Mouse (Mus musculus): Measurements from ENCODE around the gene Zmynd8. TPM values are rescaled to one million over a fixed set of nuclear protein-coding genes. Genes with fewer than 3 reads are reported as not detected.

Gene Zmynd8
- polyA plus RNA-seq (2011; ENCODE audit: insufficient read length, low read depth, missing spikeins), result 65.8 and 66.4 TPM in 2 replicates

DNA sequence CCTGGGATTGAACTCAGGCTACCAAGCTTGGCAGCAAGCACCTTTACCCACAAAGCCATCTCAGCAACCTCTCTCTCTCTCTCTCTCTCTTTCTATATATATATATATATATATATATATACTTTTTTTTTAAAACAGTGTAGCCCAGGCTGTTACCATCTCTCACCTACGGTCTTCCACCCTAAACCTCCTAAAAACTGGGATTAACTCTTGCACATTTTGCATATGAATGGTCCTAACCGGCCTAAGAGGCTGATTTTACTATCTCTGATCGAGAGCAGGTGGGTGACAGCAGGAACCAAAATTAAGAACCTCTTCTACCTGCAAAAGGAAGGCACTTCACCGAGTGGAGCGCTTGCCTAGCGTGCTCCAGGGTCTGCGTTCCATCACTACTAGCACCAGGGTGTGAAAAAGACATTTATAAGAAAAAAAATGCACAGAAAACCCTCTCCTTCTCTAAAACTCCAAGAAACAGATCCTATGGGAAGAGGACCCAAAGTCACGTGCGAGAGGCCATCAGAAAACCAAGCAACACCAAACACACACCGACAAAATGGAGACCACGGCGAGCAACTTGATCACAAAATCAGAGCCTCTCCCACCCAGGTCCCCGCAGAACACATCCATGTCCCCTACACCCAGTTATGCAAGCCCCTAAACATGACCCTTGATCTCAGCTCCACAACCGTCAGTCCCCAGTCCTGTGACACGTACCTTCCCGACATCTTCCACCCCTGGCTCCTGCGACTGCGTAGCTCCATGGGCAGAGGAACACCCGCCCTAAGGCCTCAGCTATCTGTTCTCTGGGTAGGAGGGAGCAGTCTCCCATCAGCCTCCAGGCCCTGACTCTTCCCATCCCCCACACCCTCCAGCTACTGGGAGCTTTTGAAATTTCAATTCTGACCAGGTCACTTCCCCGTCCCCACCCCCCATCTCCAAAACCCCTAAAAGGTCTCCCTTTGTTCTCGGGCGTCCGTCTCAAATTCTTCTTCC is at the start of gene Zmynd8:
Gene Zmynd8, minus strand, starts transcription at position 815 of the 993 bp plus-strand sequence.
- no peak within 1 kb of the TSS for H3K4me3 ChIP-seq (ENCODE audit: insufficient read depth, low read length)
- no peak for TF ChIP-seq POLR2A (IDR thresholded peaks at IDR 0.05; ENCODE audit: low read depth, low read length)
- TF ChIP-seq CTCF (IDR thresholded peaks at IDR 0.05; ENCODE audit: borderline replicate concordance, insufficient read depth, low read length), result no peak
- 0 out of 2 replicates have a peak, but pooled peaks cover 2% of the 10 kb centered on the region for H3K4me1 ChIP-seq (ENCODE audit: control insufficient read depth, insufficient read depth, low read length)
- no peak within 1 kb of the TSS for H3K27ac ChIP-seq (ENCODE audit: insufficient read depth, low read length)

GRCm38 (mm10) chr2:165948007-165948406 is 49.2 kb upstream of the Zmynd8 start:
- Histone ChIP-seq H3K4me3 (ENCODE audit: insufficient read depth, low read length) (no peak overlapping the region), H3K27ac (ENCODE audit: insufficient read depth, low read length) (no peak overlapping the region), H3K4me1 (ENCODE audit: control insufficient read depth, insufficient read depth, low read length) (no peaks in the 10 kb centered on the region)
- TF ChIP-seq POLR2A (IDR thresholded peaks at IDR 0.05; ENCODE audit: low read depth, low read length) (no peak), CTCF (IDR thresholded peaks at IDR 0.05; ENCODE audit: borderline replicate concordance, insufficient read depth, low read length) (no peak)

DNA sequence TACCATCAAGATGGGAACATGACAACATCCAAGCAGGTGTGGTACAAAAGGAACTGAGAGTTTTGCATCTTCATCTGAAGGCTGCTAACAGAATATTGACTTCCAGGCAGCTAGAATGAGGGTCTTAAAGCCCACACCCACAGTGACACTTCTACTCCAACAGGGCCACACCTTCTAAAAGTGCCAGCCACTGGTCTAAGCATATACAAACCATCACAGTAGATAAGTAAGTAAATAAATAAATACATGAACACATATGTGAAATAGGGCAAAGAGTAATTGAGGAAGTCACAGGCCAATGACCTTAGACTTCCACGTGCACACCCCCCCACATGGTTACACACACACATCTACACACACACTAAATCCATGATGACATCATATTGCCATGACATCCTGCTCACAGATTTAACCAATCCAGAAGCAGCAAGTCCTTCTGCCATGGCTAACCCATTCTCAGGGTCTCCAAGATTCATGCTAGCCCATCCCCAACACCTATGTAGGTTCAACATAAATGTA is 47.3 kb upstream of the Zmynd8 start:
- no peak for TF ChIP-seq CTCF (IDR thresholded peaks at IDR 0.05; ENCODE audit: borderline replicate concordance, insufficient read depth, low read length)
- no peak for TF ChIP-seq POLR2A (IDR thresholded peaks at IDR 0.05; ENCODE audit: low read depth, low read length)
- H3K4me3 ChIP-seq (ENCODE audit: insufficient read depth, low read length), result no peak overlapping the region

GRCm38 (mm10) chr2:165944576-165945351 is 45.9 kb upstream of the Zmynd8 start:
- Histone ChIP-seq H3K27ac (ENCODE audit: insufficient read depth, low read length) (no peak overlapping the region), H3K4me1 (ENCODE audit: control insufficient read depth, insufficient read depth, low read length) (no peaks in the 10 kb centered on the region), H3K4me3 (ENCODE audit: insufficient read depth, low read length) (no peak overlapping the region)
- TF ChIP-seq POLR2A (IDR thresholded peaks at IDR 0.05; ENCODE audit: low read depth, low read length) (no peak), CTCF (IDR thresholded peaks at IDR 0.05; ENCODE audit: borderline replicate concordance, insufficient read depth, low read length) (no peak)

More for the DNA sequence above, 47.3 kb upstream of the Zmynd8 start:
- Histone ChIP-seq H3K4me1 (ENCODE audit: control insufficient read depth, insufficient read depth, low read length) (no peaks in the 10 kb centered on the region), H3K27ac (ENCODE audit: insufficient read depth, low read length) (no peak overlapping the region)

- Histone ChIP-seq H3K27ac (ENCODE audit: insufficient read depth, low read length) (no peak overlapping the region), H3K4me3 (ENCODE audit: insufficient read depth, low read length) (no peak overlapping the region), H3K4me1 (ENCODE audit: control insufficient read depth, insufficient read depth, low read length) (no peaks in the 10 kb centered on the region)
- TF ChIP-seq POLR2A (IDR thresholded peaks at IDR 0.05; ENCODE audit: low read depth, low read length) (no peak), CTCF (IDR thresholded peaks at IDR 0.05; ENCODE audit: borderline replicate concordance, insufficient read depth, low read length) (no peak)
Measured at GRCm38 (mm10) chr2:165943113-165943512, 44.3 kb upstream of the Zmynd8 start.

DNA sequence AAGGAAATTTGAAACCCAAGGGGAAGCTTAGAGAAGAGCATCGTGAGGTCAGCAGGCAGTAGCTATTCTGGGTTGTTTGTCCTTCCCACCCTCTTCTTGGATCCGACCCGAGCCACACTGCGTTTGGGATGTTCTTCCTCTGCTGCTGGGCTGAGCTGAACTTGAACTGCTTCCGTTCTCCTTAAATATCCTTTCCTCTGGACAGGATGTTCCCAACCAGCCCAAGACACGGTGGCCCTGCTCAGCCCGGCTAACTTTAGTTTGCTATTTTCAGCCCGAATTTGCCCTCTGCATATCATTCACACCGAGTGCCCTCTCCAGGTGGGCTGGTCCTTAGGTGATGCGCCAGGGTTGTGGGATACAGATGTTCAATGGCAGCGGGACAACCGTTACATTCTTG is 37.3 kb upstream of the Zmynd8 start:
- TF ChIP-seq POLR2A (IDR thresholded peaks at IDR 0.05; ENCODE audit: low read depth, low read length), result no peak
- no peak for TF ChIP-seq CTCF (IDR thresholded peaks at IDR 0.05; ENCODE audit: borderline replicate concordance, insufficient read depth, low read length)
- no peak overlapping the region for H3K4me3 ChIP-seq (ENCODE audit: insufficient read depth, low read length)
- H3K4me1 ChIP-seq (ENCODE audit: control insufficient read depth, insufficient read depth, low read length), result no peaks in the 10 kb centered on the region
- H3K27ac ChIP-seq (ENCODE audit: insufficient read depth, low read length), result no peak overlapping the region

- Histone ChIP-seq H3K4me3 (ENCODE audit: insufficient read depth, low read length) (no peak overlapping the region), H3K27ac (ENCODE audit: insufficient read depth, low read length) (no peak overlapping the region), H3K4me1 (ENCODE audit: control insufficient read depth, insufficient read depth, low read length) (no peaks in the 10 kb centered on the region)
- TF ChIP-seq POLR2A (IDR thresholded peaks at IDR 0.05; ENCODE audit: low read depth, low read length) (no peak), CTCF (IDR thresholded peaks at IDR 0.05; ENCODE audit: borderline replicate concordance, insufficient read depth, low read length) (no peak)
Measured at GRCm38 (mm10) chr2:165927705-165928104, 28.9 kb upstream of the Zmynd8 start.

GRCm38 (mm10) chr2:165926191-165926590 is 27.4 kb upstream of the Zmynd8 start:
- H3K27ac ChIP-seq (ENCODE audit: insufficient read depth, low read length), result no peak overlapping the region
- H3K4me1 ChIP-seq (ENCODE audit: control insufficient read depth, insufficient read depth, low read length), result no peaks in the 10 kb centered on the region
- no peak overlapping the region for H3K4me3 ChIP-seq (ENCODE audit: insufficient read depth, low read length)
- no peak for TF ChIP-seq POLR2A (IDR thresholded peaks at IDR 0.05; ENCODE audit: low read depth, low read length)
- TF ChIP-seq CTCF (IDR thresholded peaks at IDR 0.05; ENCODE audit: borderline replicate concordance, insufficient read depth, low read length), result no peak

- H3K4me3 ChIP-seq (ENCODE audit: insufficient read depth, low read length), result no peak overlapping the region
- no peaks in the 10 kb centered on the region for H3K4me1 ChIP-seq (ENCODE audit: control insufficient read depth, insufficient read depth, low read length)
- TF ChIP-seq POLR2A (IDR thresholded peaks at IDR 0.05; ENCODE audit: low read depth, low read length), result no peak
- TF ChIP-seq CTCF (IDR thresholded peaks at IDR 0.05; ENCODE audit: borderline replicate concordance, insufficient read depth, low read length), result no peak
- no peak overlapping the region for H3K27ac ChIP-seq (ENCODE audit: insufficient read depth, low read length)
Measured at GRCm38 (mm10) chr2:165925144-165925543, 26.3 kb upstream of the Zmynd8 start.

Measured in embryonic fibroblast, embryonic 13.5 days (primary cell).